Mouse (Mus musculus) cerebellum, postnatal 10 days (tissue): ENCODE data around the gene Zfp935.
A peak's percentile ranks its signal among the peaks of the same experiment; 100 is the strongest.
"Not testable (repeated sequence)": the region's sequence is repeated elsewhere in the genome, so short reads cannot be mapped to it uniquely, and the experiment has no call there.

ENCODE experiments used
- DNase-seq, 2 experiments: peaks; one replicate each; pipeline ENCODE4 v3.0.0; 2021; ENCODE audit warnings: mixed read lengths in 2 of 2

Gene Zfp935

GRCm38 (mm10) chr13:62558189-62559110 lies at the start of gene Zfp935:
Zfp935 (minus strand) TSS chr13:62558511.
- DNase-seq, result peak; percentile 54 to 63

- DNase-seq, result not testable (repeated sequence)
These were observed 12.8 kb upstream of the Zfp935 start, which contains the start of gene Zfp934 for GRCm38 (mm10) chr13:62571099-62571498. Zfp934 (minus strand) TSS chr13:62571199.

- peak; percentile 11 to 17 for DNase-seq
These were observed 3.4 kb upstream of the Zfp935 start for GRCm38 (mm10) chr13:62561696-62562095.

GRCm38 (mm10) chr13:62530129-62530528 lies 28.2 kb downstream of the Zfp935 start:
- not testable (repeated sequence) for DNase-seq

- DNase-seq, result not testable (repeated sequence)
These were observed 47.5 kb downstream of the Zfp935 start for GRCm38 (mm10) chr13:62510641-62511420.

- not testable (repeated sequence) for DNase-seq
These were observed 85.7 kb downstream of the Zfp935 start for GRCm38 (mm10) chr13:62472661-62473060.

- peak; percentile 31 to 57 for DNase-seq
These were observed 88.4 kb downstream of the Zfp935 start for GRCm38 (mm10) chr13:62469947-62470346.

GRCm38 (mm10) chr13:62466424-62467334 lies 91.6 kb downstream of the Zfp935 start, which contains the start of gene Gm49359:
Gm49359 (minus strand) TSS chr13:62466832.
- peak; percentile 91 to 93 for DNase-seq
